Mouse (Mus musculus) midbrain, embryonic 11.5 days (tissue): ENCODE measurements at regions not wholly inside any gene's neighbourhood (a gene's known extent, or its start where the extent isn't known, plus 50 kb on each side); places are given as distances from the start of the nearest gene placed in this dataset.
"Not testable (repeated sequence)": the region's sequence is repeated elsewhere in the genome, so short reads cannot be mapped to it uniquely, and the experiment has no call there.

Experiments used
- ATAC-seq: fragments of 200-750 bp; cut with Nextera tagmentation; 2 replicates; pipeline ENCODE4 v1.8.0; 2017; ENCODE audit warnings: moderate TSS enrichment, moderate library complexity; ENCODE audit not compliant: low FRiP score
- DNase-seq: peaks from one replicate; pipeline ENCODE4 v3.0.0; 2015; ENCODE audit warnings: low spot score; ENCODE audit errors: missing footprints
- H3K27ac ChIP-seq: fragments of 300-500 bp; sonication (generic); 2 replicates; pipeline ENCODE4 v1.5.1; 2014; ENCODE audit warnings: low read depth, low read length
- H3K27me3 ChIP-seq: fragments of 300-500 bp; sonication (generic); 2 replicates; pipeline ENCODE4 v1.6.1; 2014; ENCODE audit warnings: mild to moderate bottlenecking, low read length, moderate library complexity, mixed read lengths; ENCODE audit not compliant: control insufficient read depth, insufficient read depth
- H3K36me3 ChIP-seq: fragments of 300-500 bp; sonication (generic); 2 replicates; pipeline ENCODE4 v1.6.1; 2014; ENCODE audit warnings: mild to moderate bottlenecking, low read length, moderate library complexity, mixed read lengths; ENCODE audit not compliant: control insufficient read depth, insufficient read depth
- H3K4me1 ChIP-seq: fragments of 300-500 bp; sonication (generic); 2 replicates; pipeline ENCODE4 v1.6.1; 2014; ENCODE audit warnings: low read length; ENCODE audit not compliant: control insufficient read depth, insufficient read depth
- H3K4me2 ChIP-seq: fragments of 300-500 bp; sonication (generic); 2 replicates; pipeline ENCODE4 v1.6.1; 2014; ENCODE audit warnings: mild to moderate bottlenecking, moderate library complexity
- H3K4me3 ChIP-seq: fragments of 300-500 bp; sonication (generic); 2 replicates; pipeline ENCODE4 v1.5.1; 2014; ENCODE audit warnings: low read depth, low read length
- H3K9ac ChIP-seq: fragments of 300-500 bp; sonication (generic); 2 replicates; pipeline ENCODE4 v1.6.1; 2014; ENCODE audit warnings: low read length
- H3K9me3 ChIP-seq: fragments of 300-500 bp; sonication (generic); 2 replicates; pipeline ENCODE4 v1.6.1; 2016; ENCODE audit warnings: low read length; ENCODE audit not compliant: control insufficient read depth
- WGBS: fragments of 180-500 bp; shearing (Covaris S2); extraction: QIAGEN DNeasy Blood & Tissue Kit; methylation state at CpG from one replicate; pipeline ENCODE4 v1.1.7; 2014; 5-methylcytosine and 5-hydroxymethylcytosine counted together

GRCm38 (mm10) chr16:79350127-79350526, 259.2 kb upstream of the Tmprss15 start:
- ATAC-seq (no peak), DNase-seq (peak; percentile 83)
- H3K27me3 ChIP-seq, result no peaks in the 10 kb centered on the region
- no peaks in the 10 kb centered on the region for H3K9me3 ChIP-seq
- no peaks in the 10 kb centered on the region for H3K4me1 ChIP-seq
- H3K27ac ChIP-seq, result no peak overlapping the region
- no peaks in the 10 kb centered on the region for H3K36me3 ChIP-seq
- H3K4me3 ChIP-seq, result no peak overlapping the region
- H3K9ac ChIP-seq, result no peak overlapping the region
- no peak overlapping the region for H3K4me2 ChIP-seq

GRCm38 (mm10) chr16:79342453-79342852, 251.6 kb upstream of the Tmprss15 start:
- H3K27me3 ChIP-seq, result no peaks in the 10 kb centered on the region
- no peak overlapping the region for H3K9ac ChIP-seq
- H3K4me2 ChIP-seq, result no peak overlapping the region
- H3K27ac ChIP-seq, result no peak overlapping the region
- DNase-seq (no peak), ATAC-seq (no peak)
- WGBS, result 85% methylated on average over 3 of the region's 3 CpGs
- no peaks in the 10 kb centered on the region for H3K4me1 ChIP-seq
- H3K4me3 ChIP-seq, result no peak overlapping the region
- no peaks in the 10 kb centered on the region for H3K36me3 ChIP-seq
- H3K9me3 ChIP-seq, result no peaks in the 10 kb centered on the region

GRCm38 (mm10) chr16:79336416-79336815, 245.5 kb upstream of the Tmprss15 start:
- no peak overlapping the region for H3K4me3 ChIP-seq
- no peaks in the 10 kb centered on the region for H3K4me1 ChIP-seq
- no peak overlapping the region for H3K27ac ChIP-seq
- H3K27me3 ChIP-seq, result no peaks in the 10 kb centered on the region
- no peaks in the 10 kb centered on the region for H3K36me3 ChIP-seq
- H3K9ac ChIP-seq, result no peak overlapping the region
- ATAC-seq (no peak), DNase-seq (no peak)
- no peak overlapping the region for H3K4me2 ChIP-seq
- WGBS, result 75% methylated on average over 2 of the region's 2 CpGs
- no peaks in the 10 kb centered on the region for H3K9me3 ChIP-seq

DNA sequence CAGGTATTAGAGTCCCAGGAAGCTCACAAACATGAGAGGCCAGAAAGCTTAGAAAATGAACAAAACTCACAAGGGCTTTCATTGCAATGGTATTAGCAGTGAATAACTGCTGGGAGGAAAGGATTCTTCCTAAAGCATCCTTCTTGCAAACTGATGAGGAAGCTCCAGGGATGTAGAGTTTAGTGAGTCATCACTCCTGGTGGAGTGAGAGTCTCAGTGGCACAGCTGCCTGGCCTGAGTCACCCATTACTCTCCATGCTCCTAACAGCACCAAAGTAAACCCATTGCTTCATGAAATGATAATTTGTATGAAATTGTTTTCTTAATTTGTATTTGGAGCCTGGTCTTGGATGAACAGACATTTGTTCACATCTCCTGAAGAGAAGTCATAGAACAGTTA, 245.1 kb upstream of the Tmprss15 start:
- Histone ChIP-seq H3K27ac (no peak overlapping the region), H3K27me3 (no peaks in the 10 kb centered on the region), H3K4me3 (no peak overlapping the region), H3K9ac (no peak overlapping the region), H3K36me3 (no peaks in the 10 kb centered on the region), H3K4me1 (no peaks in the 10 kb centered on the region), H3K4me2 (no peak overlapping the region), H3K9me3 (no peaks in the 10 kb centered on the region)
- DNase-seq, result no peak
- ATAC-seq, result no peak

DNA sequence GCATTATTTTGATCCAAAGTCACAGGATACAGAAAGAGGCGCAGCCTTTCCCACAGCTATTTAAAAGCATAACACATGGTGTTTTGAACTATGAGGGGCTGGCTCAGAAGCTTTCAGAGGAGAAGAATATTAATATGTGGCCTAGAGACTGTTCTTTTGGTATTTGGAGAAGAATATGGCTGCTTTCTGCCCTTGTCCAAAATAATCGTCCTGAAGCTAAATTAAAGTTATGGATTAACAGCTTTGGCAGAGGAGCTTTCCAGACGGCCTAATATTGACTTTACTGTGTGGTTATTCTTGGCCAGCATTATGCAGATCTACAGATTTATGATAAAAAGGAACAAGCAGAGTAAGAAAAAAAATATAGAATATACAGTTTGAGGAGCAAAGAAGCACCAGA, 222.4 kb upstream of the Tmprss15 start:
- Histone ChIP-seq H3K9ac (no peak overlapping the region), H3K27ac (no peak overlapping the region), H3K36me3 (no peaks in the 10 kb centered on the region), H3K4me2 (no peak overlapping the region), H3K4me3 (no peak overlapping the region), H3K4me1 (no peaks in the 10 kb centered on the region), H3K27me3 (no peaks in the 10 kb centered on the region), H3K9me3 (no peaks in the 10 kb centered on the region)
- ATAC-seq, result no peak
- 89% methylated on average over 3 of the region's 3 CpGs for WGBS
- DNase-seq, result no peak

DNA sequence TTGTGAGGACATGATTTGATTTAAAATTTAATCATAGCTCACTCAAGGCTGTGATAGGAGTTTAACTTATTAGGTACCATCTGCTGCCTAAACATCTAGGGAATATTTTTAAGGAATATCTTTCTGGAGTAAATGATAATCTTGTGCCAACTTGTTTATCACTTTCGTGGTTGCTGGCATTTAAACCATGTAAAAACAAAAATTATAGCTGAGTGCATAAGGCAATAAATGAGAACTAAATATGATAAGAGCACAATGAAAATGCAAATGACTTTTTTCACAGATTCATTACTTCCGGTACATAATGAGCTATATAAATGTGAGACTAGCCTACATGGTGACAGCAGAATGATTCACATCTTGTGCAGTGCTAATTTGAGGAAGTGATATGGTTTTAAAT, 221.8 kb upstream of the Tmprss15 start:
- DNase-seq (no peak), ATAC-seq (no peak)
- Histone ChIP-seq H3K9me3 (no peaks in the 10 kb centered on the region), H3K4me3 (no peak overlapping the region), H3K4me1 (no peaks in the 10 kb centered on the region), H3K27ac (no peak overlapping the region), H3K4me2 (no peak overlapping the region), H3K36me3 (no peaks in the 10 kb centered on the region), H3K27me3 (no peaks in the 10 kb centered on the region), H3K9ac (no peak overlapping the region)
- 81% methylated on average over 2 of the region's 2 CpGs for WGBS

DNA sequence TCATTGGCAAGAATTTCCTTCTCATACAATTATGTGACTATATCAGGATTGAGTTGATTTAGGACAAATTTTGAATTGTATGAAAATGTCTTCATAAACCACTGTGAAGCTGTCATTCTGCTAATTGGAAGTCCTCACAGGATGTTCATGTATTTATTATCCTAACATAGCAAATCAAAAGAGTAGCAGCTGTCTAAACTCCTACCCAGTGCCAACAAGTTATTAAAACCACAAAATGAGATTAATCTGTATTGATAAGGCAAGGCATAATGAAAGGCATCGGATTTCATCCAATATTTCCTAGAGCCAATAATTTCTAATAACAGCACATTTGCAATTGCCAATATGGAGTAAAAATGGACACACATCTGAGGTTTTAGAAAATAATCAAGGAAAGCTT, 217.6 kb upstream of the Tmprss15 start:
- Histone ChIP-seq H3K9ac (no peak overlapping the region), H3K27ac (no peak overlapping the region), H3K9me3 (no peaks in the 10 kb centered on the region), H3K4me1 (no peaks in the 10 kb centered on the region), H3K36me3 (no peaks in the 10 kb centered on the region), H3K4me3 (no peak overlapping the region), H3K4me2 (no peak overlapping the region), H3K27me3 (no peaks in the 10 kb centered on the region)
- no peak for ATAC-seq
- no peak for DNase-seq
- WGBS, result 95% methylated on average over 1 of the region's 1 CpGs

DNA sequence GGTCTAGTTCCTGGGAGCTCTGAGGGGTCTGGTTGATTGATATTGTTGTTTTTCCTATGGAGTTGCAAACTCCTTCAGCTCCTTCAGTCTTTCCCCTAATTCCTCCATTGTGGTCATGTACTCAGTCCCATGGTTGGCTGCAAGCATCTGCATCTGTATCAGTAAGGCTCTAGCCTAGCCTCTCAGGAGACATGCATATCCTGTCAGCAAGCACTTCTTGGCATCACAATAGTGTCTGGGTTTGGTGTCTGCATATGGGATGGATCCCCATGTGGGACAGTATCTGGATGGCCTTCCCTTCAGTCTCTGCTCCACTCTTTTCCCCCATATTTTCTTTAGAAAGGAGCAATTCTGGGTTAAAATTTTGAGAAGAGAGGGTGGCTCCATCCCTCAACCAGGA, 205.7 kb upstream of the Tmprss15 start:
- not testable (repeated sequence) for H3K27ac ChIP-seq, DNase-seq, ATAC-seq, H3K4me2 ChIP-seq, H3K36me3 ChIP-seq, H3K4me1 ChIP-seq, H3K9me3 ChIP-seq, H3K27me3 ChIP-seq, H3K4me3 ChIP-seq, H3K9ac ChIP-seq

GRCm38 (mm10) chr16:79279006-79279405, 188.1 kb upstream of the Tmprss15 start:
- DNase-seq, result no peak
- H3K27me3 ChIP-seq, result no peaks in the 10 kb centered on the region

DNA sequence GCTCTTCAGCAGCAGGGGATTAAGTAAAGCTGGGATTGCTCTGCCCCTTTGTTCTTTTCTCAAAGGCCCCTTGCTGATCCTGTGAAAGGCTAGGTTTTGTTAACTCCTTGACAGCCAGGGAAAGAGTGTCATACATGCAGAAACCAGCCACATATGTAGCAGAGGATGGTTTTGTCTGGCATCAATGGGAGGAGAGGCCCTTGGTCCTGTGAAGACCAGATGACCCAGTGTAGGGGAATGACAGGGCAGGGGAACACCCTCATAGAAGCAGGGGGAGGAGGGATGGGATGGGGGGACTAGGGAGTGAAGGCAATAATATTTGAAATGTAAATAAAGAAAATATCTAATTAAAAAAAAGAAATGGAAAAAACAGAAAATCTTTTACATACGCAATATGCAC, 165.6 kb upstream of the Tmprss15 start:
- ATAC-seq (peak; percentile 80), DNase-seq (peak; percentile 83)
- Histone ChIP-seq H3K9me3 (no peaks in the 10 kb centered on the region), H3K27ac (peak overlapping the region; percentile 4; the same call in 1 of the 2 replicates), H3K4me3 (no peak overlapping the region), H3K4me2 (no peak overlapping the region), H3K9ac (no peak overlapping the region), H3K27me3 (no peaks in the 10 kb centered on the region), H3K36me3 (no peaks in the 10 kb centered on the region), H3K4me1 (peaks cover 3% of the 10 kb centered on the region; the same call in 1 of the 2 replicates)
- WGBS, result 96% methylated on average over 1 of the region's 1 CpGs

More at GRCm38 (mm10) chr16:79279006-79279405, 188.1 kb upstream of the Tmprss15 start:
- no peak overlapping the region for H3K4me2 ChIP-seq
- H3K27ac ChIP-seq, result no peak overlapping the region
- ATAC-seq, result no peak
- no peak overlapping the region for H3K4me3 ChIP-seq
- H3K36me3 ChIP-seq, result no peaks in the 10 kb centered on the region
- 89% methylated on average over 2 of the region's 2 CpGs for WGBS
- H3K4me1 ChIP-seq, result no peaks in the 10 kb centered on the region
- no peaks in the 10 kb centered on the region for H3K9me3 ChIP-seq
- no peak overlapping the region for H3K9ac ChIP-seq
